Mouse (Mus musculus) liver, adult (tissue): ENCODE data around the gene Usp7.

Experiments
- GATA4 ChIP-seq: IDR thresholded peaks from 2 replicates; pipeline ENCODE4 v1.6.1; 2014; ENCODE audit warnings: mild to moderate bottlenecking, low read length; ENCODE audit not compliant: insufficient replicate concordance

Usp7 gene

GRCm38 (mm10) chr16:8791949-8792557 lies at the start of gene Usp7:
Usp7 (minus strand) TSS chr16:8792308.
- no peak for TF ChIP-seq GATA4

GRCm38 (mm10) chr16:8840557-8840956 lies 48.4 kb upstream of the Usp7 start:
- no peak for TF ChIP-seq GATA4

GRCm38 (mm10) chr16:8838921-8839320 lies 46.8 kb upstream of the Usp7 start:
- no peak for TF ChIP-seq GATA4

- no peak for TF ChIP-seq GATA4
These were observed 45.5 kb upstream of the Usp7 start for GRCm38 (mm10) chr16:8837595-8837994.

- TF ChIP-seq GATA4 = no peak
These were observed 44.8 kb upstream of the Usp7 start for GRCm38 (mm10) chr16:8836876-8837275.

- TF ChIP-seq GATA4 = no peak
These were observed 39.1 kb upstream of the Usp7 start for GRCm38 (mm10) chr16:8831241-8831640.

- TF ChIP-seq GATA4 = no peak
These were observed 38.5 kb upstream of the Usp7 start for GRCm38 (mm10) chr16:8830431-8831211.

GRCm38 (mm10) chr16:8829564-8830359 lies 37.7 kb upstream of the Usp7 start, which contains the start of gene 1810013L24Rik:
1810013L24Rik (plus strand) TSS chr16:8830100.
- no peak; the same call in 1 of the 2 replicates for TF ChIP-seq GATA4

GRCm38 (mm10) chr16:8828636-8829563 lies 36.8 kb upstream of the Usp7 start:
- no peak for TF ChIP-seq GATA4

- no peak for TF ChIP-seq GATA4
These were observed 35.3 kb upstream of the Usp7 start for GRCm38 (mm10) chr16:8827366-8827765.

- TF ChIP-seq GATA4 = no peak
These were observed 31.6 kb upstream of the Usp7 start for GRCm38 (mm10) chr16:8823661-8824060.

GRCm38 (mm10) chr16:8822586-8822985 lies 30.5 kb upstream of the Usp7 start:
- no peak for TF ChIP-seq GATA4

GRCm38 (mm10) chr16:8821429-8821828 lies 29.3 kb upstream of the Usp7 start:
- TF ChIP-seq GATA4 = no peak

- TF ChIP-seq GATA4 = no peak
These were observed 25.8 kb upstream of the Usp7 start for GRCm38 (mm10) chr16:8817872-8818271.
